Mouse (Mus musculus): Measurements from ENCODE around the gene Mtrf1l.

DNA sequence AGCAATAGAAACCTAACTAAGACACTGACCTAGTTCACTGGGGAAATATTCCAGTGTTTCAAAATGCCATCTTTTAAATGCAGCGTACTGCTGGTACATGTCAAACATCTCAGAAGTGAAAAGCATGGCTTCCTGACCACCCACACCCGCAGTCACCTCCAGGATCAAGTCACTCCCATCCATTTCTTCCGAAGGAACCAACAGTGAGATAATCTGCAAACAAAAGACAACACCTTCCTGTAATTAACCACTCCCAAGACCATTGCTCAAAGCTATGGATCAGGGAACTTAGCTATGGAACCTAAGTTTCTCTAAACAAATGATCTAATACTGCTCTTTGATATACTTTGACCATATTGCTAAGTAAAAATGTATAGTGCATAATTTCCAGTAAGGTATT is 4.9 kb downstream of the Mtrf1l start:
- TF ChIP-seq POLR2A (IDR thresholded peaks at IDR 0.05; ENCODE audit: low read depth, low read length) (no peak), CTCF (conservative IDR thresholded peaks at IDR 0.05; ENCODE audit: insufficient read depth, insufficient read length, low read depth, low read length) (no peak)
